Mouse (Mus musculus) spleen, adult 2 months (tissue): Measurements from ENCODE around the gene Snrpa.

Source experiments
- CTCF ChIP-seq: fragments of 200-500 bp; IDR thresholded peaks from 2 replicates; pipeline ENCODE4 v1.5.1; 2011; ENCODE audit warnings: mild to moderate bottlenecking, inconsistent platforms; ENCODE audit not compliant: insufficient read depth, insufficient read length, insufficient replicate concordance; ENCODE audit errors: extremely low read depth
- POLR2A ChIP-seq: fragments of 200-500 bp; IDR thresholded peaks from 2 replicates; pipeline ENCODE4 v1.6.1; 2011; ENCODE audit warnings: low read depth, low read length, inconsistent platforms

DNA sequence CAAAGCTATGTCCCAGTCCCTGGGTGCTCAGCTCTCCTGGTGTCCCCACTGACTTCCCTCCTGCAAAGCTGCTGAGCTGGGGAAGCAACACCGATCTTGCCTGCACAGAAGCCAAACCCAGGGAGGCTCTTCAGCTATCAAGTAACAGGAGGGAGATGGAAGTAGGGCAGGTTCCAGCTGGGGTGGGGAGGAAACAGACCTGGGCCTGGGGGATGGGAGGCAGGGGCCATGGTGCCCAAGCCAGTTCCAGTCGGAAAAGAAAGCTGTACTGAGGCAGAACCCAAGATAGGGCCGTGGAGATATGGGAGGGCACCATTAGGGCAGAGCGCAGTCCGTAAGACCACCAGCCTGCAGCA, 32.6 kb downstream of the Snrpa start:
- TF ChIP-seq CTCF (no peak), POLR2A (no peak)
